Mouse (Mus musculus): Measurements from ENCODE around the gene Atad1.

GRCm38 (mm10) chr19:32739686-32740085, at the start of gene Atad1:
- TF ChIP-seq CTCF (conservative IDR thresholded peaks at IDR 0.05; ENCODE audit: insufficient read depth, insufficient read length, low read depth, low read length): no peak
- TF ChIP-seq POLR2A (IDR thresholded peaks at IDR 0.05; ENCODE audit: low read depth, low read length): no peak

Data from kidney, adult 2 months (tissue).